Mouse (Mus musculus) CD4-positive, CD25-positive, alpha-beta regulatory T cell, adult 4 months (primary cell): ENCODE results near the gene Abhd2. TPM values are rescaled to one million over a fixed set of nuclear protein-coding genes. Genes with fewer than 3 reads are reported as not detected.
"Not testable (repeated sequence)": the region's sequence is repeated elsewhere in the genome, so short reads cannot be mapped to it uniquely, and the experiment has no call there.

Source experiments
- ATAC-seq: one replicate; pipeline ENCODE4 v1.8.0; 2017
- polyA plus RNA-seq, 2 experiments: library from polyadenylated mRNA; unstranded; fragments of 100-300 nt; shearing (Covaris generic); gene quantifications; one replicate each; pipeline ENCODE4 v1.2.1; 2017

Abhd2 gene
- polyA plus RNA-seq, 2 experiments from 2014 or later, result 14.8 to 25.8 TPM

GRCm38 (mm10) chr7:79267690-79268388 is 5.2 kb upstream of the Abhd2 start:
- no peak for ATAC-seq

GRCm38 (mm10) chr7:79268897-79269296 is 4.1 kb upstream of the Abhd2 start:
- ATAC-seq, result no peak

GRCm38 (mm10) chr7:79269411-79269810 is 3.6 kb upstream of the Abhd2 start:
- ATAC-seq, result no peak

- ATAC-seq, result no peak
Measured at GRCm38 (mm10) chr7:79269866-79270265, 3.1 kb upstream of the Abhd2 start.

- ATAC-seq, result no peak
Measured at GRCm38 (mm10) chr7:79270961-79271387, 2.0 kb upstream of the Abhd2 start.

- ATAC-seq, result peak; percentile 31
Measured at GRCm38 (mm10) chr7:79271861-79272788, 874 bp upstream of the Abhd2 start.

GRCm38 (mm10) chr7:79273738-79274472 is 906 bp downstream of the Abhd2 start:
- ATAC-seq, result no peak

- no peak for ATAC-seq
Measured at GRCm38 (mm10) chr7:79274473-79275010, 1.5 kb downstream of the Abhd2 start.

- ATAC-seq, result peak; percentile 37
Measured at GRCm38 (mm10) chr7:79275345-79275744, 2.3 kb downstream of the Abhd2 start.

GRCm38 (mm10) chr7:79278432-79278831 is 5.4 kb downstream of the Abhd2 start:
- no peak for ATAC-seq

GRCm38 (mm10) chr7:79279376-79280029 is 6.5 kb downstream of the Abhd2 start:
- no peak for ATAC-seq

- ATAC-seq, result no peak
Measured at GRCm38 (mm10) chr7:79282883-79283670, 10.1 kb downstream of the Abhd2 start.

GRCm38 (mm10) chr7:79283671-79283941 is 10.6 kb downstream of the Abhd2 start:
- ATAC-seq, result not testable (repeated sequence)

- ATAC-seq, result no peak
Measured at GRCm38 (mm10) chr7:79284160-79284888, 11.3 kb downstream of the Abhd2 start.

- no peak for ATAC-seq
Measured at GRCm38 (mm10) chr7:79284889-79285280, 11.9 kb downstream of the Abhd2 start.

GRCm38 (mm10) chr7:79285408-79285807 is 12.4 kb downstream of the Abhd2 start:
- ATAC-seq, result no peak

- no peak for ATAC-seq
Measured at GRCm38 (mm10) chr7:79287226-79287625, 14.2 kb downstream of the Abhd2 start.

- ATAC-seq, result no peak
Measured at GRCm38 (mm10) chr7:79287928-79288327, 14.9 kb downstream of the Abhd2 start.

GRCm38 (mm10) chr7:79288422-79288821 is 15.4 kb downstream of the Abhd2 start:
- ATAC-seq, result no peak

- ATAC-seq, result no peak
Measured at GRCm38 (mm10) chr7:79293605-79294232, 20.7 kb downstream of the Abhd2 start.
